Mouse (Mus musculus): Measurements from ENCODE around the gene Pacrg. TPM values are rescaled to one million over a fixed set of nuclear protein-coding genes. Genes with fewer than 3 reads are reported as not detected.

Gene Pacrg
- total and polyA plus RNA-seq, 2 experiments from 2014 or later: 1.1 to 1.4 TPM

GRCm38 (mm10) chr17:10766735-10767406, 73.2 kb downstream of the Pacrg start:
- TF ChIP-seq CTCF (IDR thresholded peaks at IDR 0.05; ENCODE audit: low read depth) (no peak), EP300 (IDR thresholded peaks at IDR 0.05; ENCODE audit: low read depth) (no peak)
- no peak overlapping the region for H3K4me2 ChIP-seq (ENCODE audit: low read depth, low read length)
- H3K9me3 ChIP-seq (replicated peaks; ENCODE audit: control insufficient read depth, low read length): no peaks in the 10 kb centered on the region
- DNase-seq (ENCODE audit: low spot score): peak; percentile 30
- 55% methylated on average over 10 of the region's 10 CpGs for WGBS
- ATAC-seq (ENCODE audit: insufficient read depth, low read depth): no peak
- no peak overlapping the region for H3K4me3 ChIP-seq (ENCODE audit: low read depth, low read length)
- no peaks in the 10 kb centered on the region for H3K4me1 ChIP-seq (ENCODE audit: control insufficient read depth, insufficient read depth)
- no peaks in the 10 kb centered on the region for H3K27me3 ChIP-seq (ENCODE audit: control insufficient read depth, insufficient read depth, low read length)
- no peak overlapping the region for H3K27ac ChIP-seq (ENCODE audit: low read depth)
- no peak overlapping the region for H3K9ac ChIP-seq (replicated peaks; ENCODE audit: low read depth, low read length)
- no peaks in the 10 kb centered on the region for H3K36me3 ChIP-seq (replicated peaks; ENCODE audit: control insufficient read depth, insufficient read depth, low read length)

GRCm38 (mm10) chr17:10764343-10764742, 75.8 kb downstream of the Pacrg start:
- WGBS: 84% methylated on average over 1 of the region's 1 CpGs
- no peak overlapping the region for H3K9ac ChIP-seq (replicated peaks; ENCODE audit: low read depth, low read length)
- ATAC-seq (ENCODE audit: insufficient read depth, low read depth) (no peak), DNase-seq (ENCODE audit: low spot score) (no peak)
- no peak overlapping the region for H3K4me3 ChIP-seq (ENCODE audit: low read depth, low read length)
- no peaks in the 10 kb centered on the region for H3K27me3 ChIP-seq (ENCODE audit: control insufficient read depth, insufficient read depth, low read length)
- no peak overlapping the region for H3K27ac ChIP-seq (ENCODE audit: low read depth)
- no peaks in the 10 kb centered on the region for H3K36me3 ChIP-seq (replicated peaks; ENCODE audit: control insufficient read depth, insufficient read depth, low read length)
- H3K4me2 ChIP-seq (ENCODE audit: low read depth, low read length): no peak overlapping the region
- TF ChIP-seq EP300 (IDR thresholded peaks at IDR 0.05; ENCODE audit: low read depth) (no peak), CTCF (IDR thresholded peaks at IDR 0.05; ENCODE audit: low read depth) (no peak)
- H3K9me3 ChIP-seq (replicated peaks; ENCODE audit: control insufficient read depth, low read length): no peaks in the 10 kb centered on the region
- no peaks in the 10 kb centered on the region for H3K4me1 ChIP-seq (ENCODE audit: control insufficient read depth, insufficient read depth)

GRCm38 (mm10) chr17:10757455-10757854, 82.7 kb downstream of the Pacrg start:
- no peaks in the 10 kb centered on the region for H3K9me3 ChIP-seq (replicated peaks; ENCODE audit: control insufficient read depth, low read length)
- no peak overlapping the region for H3K4me2 ChIP-seq (ENCODE audit: low read depth, low read length)
- TF ChIP-seq CTCF (IDR thresholded peaks at IDR 0.05; ENCODE audit: low read depth) (no peak), EP300 (IDR thresholded peaks at IDR 0.05; ENCODE audit: low read depth) (no peak)
- H3K27me3 ChIP-seq (ENCODE audit: control insufficient read depth, insufficient read depth, low read length): no peaks in the 10 kb centered on the region
- ATAC-seq (ENCODE audit: insufficient read depth, low read depth) (no peak), DNase-seq (ENCODE audit: low spot score) (no peak)
- 92% methylated on average over 5 of the region's 5 CpGs for WGBS
- no peak overlapping the region for H3K4me3 ChIP-seq (ENCODE audit: low read depth, low read length)
- no peaks in the 10 kb centered on the region; the same call in 1 of the 2 replicates for H3K4me1 ChIP-seq (ENCODE audit: control insufficient read depth, insufficient read depth)
- H3K36me3 ChIP-seq (replicated peaks; ENCODE audit: control insufficient read depth, insufficient read depth, low read length): no peaks in the 10 kb centered on the region
- H3K27ac ChIP-seq (ENCODE audit: low read depth): no peak overlapping the region
- no peak overlapping the region for H3K9ac ChIP-seq (replicated peaks; ENCODE audit: low read depth, low read length)

GRCm38 (mm10) chr17:10744709-10745461, 95.2 kb downstream of the Pacrg start:
- TF ChIP-seq CTCF (IDR thresholded peaks at IDR 0.05; ENCODE audit: low read depth) (peak; percentile 86), EP300 (IDR thresholded peaks at IDR 0.05; ENCODE audit: low read depth) (no peak)
- H3K4me3 ChIP-seq (ENCODE audit: low read depth, low read length): no peak overlapping the region
- peak; percentile 73 for ATAC-seq (ENCODE audit: insufficient read depth, low read depth)
- H3K9me3 ChIP-seq (replicated peaks; ENCODE audit: control insufficient read depth, low read length): no peaks in the 10 kb centered on the region
- peak; percentile 84 for DNase-seq (ENCODE audit: low spot score)
- no peaks in the 10 kb centered on the region; the same call in 1 of the 2 replicates for H3K4me1 ChIP-seq (ENCODE audit: control insufficient read depth, insufficient read depth)
- H3K9ac ChIP-seq (replicated peaks; ENCODE audit: low read depth, low read length): no peak overlapping the region
- H3K27me3 ChIP-seq (ENCODE audit: control insufficient read depth, insufficient read depth, low read length): no peaks in the 10 kb centered on the region
- 28% methylated on average over 4 of the region's 4 CpGs for WGBS
- no peak overlapping the region for H3K4me2 ChIP-seq (ENCODE audit: low read depth, low read length)
- H3K36me3 ChIP-seq (replicated peaks; ENCODE audit: control insufficient read depth, insufficient read depth, low read length): no peaks in the 10 kb centered on the region
- no peak overlapping the region for H3K27ac ChIP-seq (ENCODE audit: low read depth)

- Histone ChIP-seq H3K4me1 (ENCODE audit: control insufficient read depth, insufficient read depth) (no peaks in the 10 kb centered on the region; the same call in 1 of the 2 replicates), H3K27me3 (ENCODE audit: control insufficient read depth, insufficient read depth, low read length) (no peaks in the 10 kb centered on the region), H3K4me3 (ENCODE audit: low read depth, low read length) (no peak overlapping the region), H3K9ac (replicated peaks; ENCODE audit: low read depth, low read length) (no peak overlapping the region), H3K36me3 (replicated peaks; ENCODE audit: control insufficient read depth, insufficient read depth, low read length) (no peaks in the 10 kb centered on the region), H3K9me3 (replicated peaks; ENCODE audit: control insufficient read depth, low read length) (no peaks in the 10 kb centered on the region), H3K4me2 (ENCODE audit: low read depth, low read length) (no peak overlapping the region), H3K27ac (ENCODE audit: low read depth) (no peak overlapping the region)
- no peak for DNase-seq (ENCODE audit: low spot score)
- no peak for TF ChIP-seq EP300 (IDR thresholded peaks at IDR 0.05; ENCODE audit: low read depth)
- TF ChIP-seq CTCF (IDR thresholded peaks at IDR 0.05; ENCODE audit: low read depth): no peak
- no peak for ATAC-seq (ENCODE audit: insufficient read depth, low read depth)
- 60% methylated on average over 2 of the region's 2 CpGs for WGBS
Measured at GRCm38 (mm10) chr17:10740083-10740482, 100.0 kb downstream of the Pacrg start.
